Mouse (Mus musculus) mouse trophoblast stem cell (cell line): ENCODE data around the gene Cacna2d3.

Source experiments
- in situ Hi-C, 2 experiments: fragments of 300-500 bp; cut with MseI, MboI; formaldehyde crosslinking; loops; 2 replicates in 1 of 2; 3 replicates in 1 of 2; pipeline ENCODE4 v1.15.1; 2025

Gene Cacna2d3

DNA sequence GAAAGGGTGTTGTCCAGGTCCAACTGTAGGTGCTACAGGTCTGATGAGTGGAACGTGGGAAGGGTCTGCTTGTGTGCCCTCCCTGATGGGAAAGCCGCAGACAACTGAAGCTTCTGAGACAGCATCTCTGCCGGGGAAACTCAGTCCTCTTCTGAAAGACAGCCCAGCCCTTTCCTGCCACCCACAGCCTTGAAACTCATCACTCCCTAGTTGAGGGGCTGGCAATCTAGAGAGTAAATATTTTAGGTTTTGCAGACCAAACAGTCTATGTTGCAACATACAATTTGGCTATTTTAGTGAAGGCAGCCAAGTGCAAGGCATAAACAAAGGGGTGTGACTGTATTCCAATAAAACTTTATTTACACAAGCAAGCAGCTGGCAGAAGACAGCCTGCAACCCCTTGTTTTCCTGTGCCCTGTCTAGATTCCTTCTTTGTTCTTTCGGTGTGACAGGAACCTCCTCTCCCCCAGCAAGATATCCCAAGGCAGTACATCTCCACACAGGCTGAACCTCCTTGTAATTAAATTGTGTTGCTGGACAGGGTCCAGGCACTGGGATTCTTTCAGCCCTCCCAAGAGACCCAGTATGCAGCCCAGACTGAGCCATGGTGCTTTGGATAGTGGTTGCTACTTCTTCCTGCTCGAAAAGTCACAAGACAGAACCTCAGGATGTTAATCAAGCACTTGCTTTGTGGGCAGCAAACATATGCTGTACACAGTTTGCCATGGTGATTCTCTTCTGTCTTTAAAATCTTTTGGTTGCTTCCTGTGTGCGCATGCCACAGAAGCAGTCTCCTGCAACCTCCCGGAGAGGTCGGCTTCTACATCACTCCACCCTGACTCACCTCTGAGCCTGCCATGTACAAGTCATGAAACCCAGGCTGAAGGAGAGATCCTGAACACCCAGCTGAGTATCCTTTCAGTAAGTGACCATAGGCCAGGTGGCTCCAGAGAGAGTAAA, 317.5 kb downstream of the Cacna2d3 start:
- in situ Hi-C loops: no loop called here

DNA sequence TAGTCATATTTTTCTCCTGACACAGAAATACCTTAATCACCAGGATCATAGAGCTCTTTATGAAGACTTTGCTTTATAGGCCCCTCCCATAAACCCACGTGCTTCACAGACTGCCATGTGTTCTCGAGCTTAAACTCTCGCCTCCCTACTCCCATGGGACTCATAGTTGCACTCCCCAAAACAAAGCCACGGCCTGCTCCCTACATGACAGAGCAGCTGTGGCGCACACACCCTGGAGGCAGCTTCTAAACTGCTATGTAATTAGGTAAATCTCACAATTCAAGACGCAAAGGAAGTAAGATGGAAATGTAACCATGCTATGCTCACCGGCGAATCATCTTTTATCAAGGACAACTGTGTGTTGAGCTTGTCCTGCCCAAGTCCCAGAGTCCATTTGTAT, 319.2 kb downstream of the Cacna2d3 start:
- in situ Hi-C loops: no loop called here

DNA sequence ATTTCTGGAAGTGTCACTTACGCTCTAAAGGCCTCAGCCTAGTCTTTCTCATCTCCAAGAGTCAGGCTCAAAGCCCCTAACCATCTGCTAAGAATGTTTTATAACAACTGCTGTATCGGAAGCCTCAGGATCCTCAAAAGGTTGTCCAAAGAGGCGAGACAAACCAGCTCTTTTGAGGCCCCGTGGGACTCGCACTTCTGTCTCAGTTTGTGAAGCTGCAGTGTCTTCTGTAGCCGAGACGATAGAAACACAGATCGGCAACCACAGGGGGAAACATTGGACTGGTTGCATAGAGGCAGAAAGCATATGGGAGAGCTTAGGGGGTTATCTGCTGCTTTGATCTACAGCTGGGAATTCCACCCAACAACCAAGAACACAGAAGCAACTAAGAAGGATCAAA, 327.9 kb downstream of the Cacna2d3 start:
- in situ Hi-C loops: no loop called here

DNA sequence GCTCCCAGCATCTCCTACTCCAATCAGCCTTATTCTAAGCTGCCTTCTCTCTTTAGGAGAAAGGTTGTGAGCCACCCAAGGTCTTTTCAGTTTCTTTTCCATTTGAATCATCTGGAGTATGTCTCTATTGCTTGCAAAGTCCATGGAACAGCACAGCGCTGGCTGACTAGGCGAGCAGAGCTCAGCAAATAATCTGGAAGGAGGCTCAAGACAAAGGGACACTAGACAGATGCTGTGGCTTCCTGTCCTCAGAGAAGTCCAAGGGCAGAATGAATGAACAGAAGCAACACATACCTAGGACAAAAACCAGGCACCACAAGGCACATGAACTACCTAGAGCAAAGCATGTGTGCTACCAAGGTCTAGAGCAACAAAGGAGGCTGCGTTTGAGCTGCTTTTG, 328.8 kb downstream of the Cacna2d3 start:
- in situ Hi-C loops: no loop called here

DNA sequence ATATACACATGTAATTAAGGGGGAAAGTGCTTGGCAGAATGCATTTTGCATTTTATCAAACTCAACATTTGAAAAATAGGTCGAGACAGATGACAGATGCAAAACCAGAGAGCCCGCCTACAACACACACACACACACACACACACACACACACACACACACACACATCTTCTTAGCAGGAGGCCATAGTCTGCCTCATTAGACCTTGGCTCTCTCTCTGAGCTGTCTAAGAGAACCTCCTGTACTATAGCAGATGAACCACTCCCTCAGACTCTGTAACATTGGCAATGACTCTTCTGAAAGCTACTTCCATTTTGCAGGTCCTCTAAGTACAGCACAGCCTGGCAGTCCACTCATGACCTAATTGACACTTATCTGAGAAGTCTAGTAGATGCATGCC, 330.2 kb downstream of the Cacna2d3 start:
- in situ Hi-C loops: no loop called here

DNA sequence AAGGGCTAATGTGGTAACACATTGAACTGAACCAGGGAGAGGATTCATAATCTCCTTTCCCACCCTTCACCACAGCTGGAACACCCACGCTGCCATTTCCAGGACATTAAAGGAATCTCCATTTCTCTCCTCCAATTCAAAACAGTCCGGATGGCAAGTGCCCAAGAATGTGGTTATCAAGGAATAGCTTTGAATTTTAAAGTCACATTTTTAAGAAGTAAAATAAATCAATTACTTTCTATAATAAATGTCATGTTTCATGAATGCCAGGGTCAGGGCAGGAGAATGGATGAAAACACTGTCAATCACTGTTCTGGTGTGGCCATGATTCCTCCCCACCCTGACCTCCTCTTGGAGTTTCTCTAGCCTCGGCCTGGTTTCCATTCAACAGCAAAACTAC, 333.9 kb downstream of the Cacna2d3 start:
- in situ Hi-C loops: no loop called here

DNA sequence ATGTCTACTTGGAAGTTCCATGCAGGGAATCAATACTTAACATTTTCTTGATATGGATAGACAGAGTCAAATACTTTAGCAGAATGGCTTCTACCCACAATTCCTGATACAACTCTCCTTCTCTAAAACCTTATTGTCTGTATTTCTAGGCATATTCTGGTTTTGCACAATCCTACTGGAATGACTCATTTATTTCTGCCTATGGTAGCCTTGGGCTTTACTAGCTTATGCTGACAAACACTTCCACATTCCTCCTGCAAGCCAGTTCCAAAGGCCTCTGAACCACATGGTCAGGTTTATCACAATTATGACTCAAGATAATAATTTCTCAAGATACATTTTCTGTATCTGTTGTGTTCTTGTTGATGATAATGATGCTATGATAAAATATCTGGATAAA, 336.2 kb downstream of the Cacna2d3 start:
- in situ Hi-C loops: no loop called here

DNA sequence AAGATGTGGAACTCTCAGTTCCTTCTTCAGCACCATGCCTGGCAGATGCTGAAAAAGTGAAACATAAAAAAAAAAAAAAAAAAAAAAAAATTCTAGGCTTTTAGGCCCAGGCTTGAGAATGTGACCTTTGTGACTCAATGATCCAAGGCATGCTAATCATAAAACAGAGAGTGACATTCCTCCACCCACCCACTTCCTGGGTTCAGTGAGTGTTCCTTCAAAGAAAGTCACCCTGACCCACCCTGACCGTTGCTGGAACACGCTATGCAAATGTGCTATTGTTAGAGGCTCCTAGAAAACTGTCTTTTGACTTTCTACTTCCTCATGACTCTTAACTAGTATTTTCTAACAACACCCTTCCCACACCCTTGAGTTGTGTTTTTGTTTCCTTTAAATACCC, 338.9 kb downstream of the Cacna2d3 start:
- in situ Hi-C loops: no loop called here

DNA sequence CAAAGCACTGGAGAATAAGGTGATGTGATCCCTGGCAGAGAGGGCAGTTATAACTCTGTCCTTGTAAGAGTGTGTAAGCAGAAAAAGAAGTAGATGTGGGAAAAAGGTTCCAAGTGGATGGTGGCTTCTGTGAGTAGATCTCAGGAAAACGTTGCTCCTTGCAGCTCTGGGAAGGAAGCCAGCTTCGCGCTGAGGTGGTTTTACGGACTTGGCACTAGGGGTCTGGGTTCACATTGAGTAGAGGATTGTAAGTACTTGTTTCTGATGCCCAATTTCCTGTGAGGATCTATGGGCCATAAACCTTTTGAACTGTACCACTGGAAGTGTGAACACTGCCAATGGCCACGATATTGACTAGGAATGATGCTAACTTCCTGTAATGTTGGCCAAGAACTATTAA, 354.8 kb downstream of the Cacna2d3 start:
- in situ Hi-C loops: no loop called here

DNA sequence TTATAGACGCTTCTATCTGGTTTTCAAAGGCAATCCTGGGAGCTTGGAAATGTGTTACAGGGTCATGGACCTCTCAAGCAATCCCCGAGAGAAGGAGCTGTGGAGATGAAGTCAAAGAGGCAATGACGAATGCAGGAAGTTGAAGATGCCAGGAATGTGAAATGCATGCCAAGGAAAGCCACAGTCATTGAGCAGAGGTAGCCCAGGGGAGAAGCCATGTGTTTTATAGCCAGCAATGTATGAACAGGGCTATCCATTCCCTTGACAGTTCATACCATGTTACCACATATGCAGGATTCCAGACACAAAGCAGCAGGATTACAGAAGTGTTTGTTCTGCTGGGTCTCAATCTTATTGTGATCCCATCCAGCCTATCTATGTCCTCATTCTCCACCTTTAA, 359.2 kb downstream of the Cacna2d3 start:
- in situ Hi-C loops: no loop called here

DNA sequence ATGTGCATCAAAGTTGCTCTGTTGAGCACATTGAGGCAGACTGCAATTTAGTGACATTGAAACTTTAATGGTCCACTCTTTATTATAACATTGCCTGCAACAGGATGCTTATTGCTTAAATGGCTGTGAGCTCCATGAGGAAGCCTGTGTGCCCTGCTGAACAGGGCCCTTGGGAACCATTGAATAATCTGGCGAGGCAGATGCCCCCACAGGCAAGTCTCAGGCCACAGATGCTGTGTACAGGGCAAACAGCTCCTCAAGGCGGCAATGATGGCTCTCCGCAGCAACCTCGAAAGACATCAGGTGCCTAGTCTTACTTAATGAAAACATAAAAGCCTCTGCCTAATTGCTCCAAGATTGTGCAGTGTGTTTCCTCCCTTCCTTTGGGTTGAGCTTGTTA, 371.0 kb downstream of the Cacna2d3 start:
- in situ Hi-C loops: no loop called here

DNA sequence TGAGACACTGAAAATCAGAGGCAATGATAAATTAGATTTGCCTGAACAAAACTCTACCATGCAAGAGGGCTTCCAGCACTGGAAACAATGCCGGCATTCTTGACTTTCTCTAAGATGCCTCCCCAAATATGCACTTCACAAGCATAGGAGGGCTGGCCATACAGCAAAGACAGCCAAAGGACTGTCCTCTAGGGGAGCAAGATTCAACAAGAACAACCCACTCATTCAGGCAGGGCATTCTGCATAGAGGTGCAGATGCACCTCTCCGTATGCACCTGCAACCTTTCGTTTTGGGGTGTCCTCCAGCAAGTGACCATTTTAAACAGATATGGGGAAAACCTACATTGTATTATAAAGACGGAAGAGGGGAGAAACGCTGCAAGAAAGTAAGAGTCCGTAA, 380.1 kb downstream of the Cacna2d3 start:
- in situ Hi-C loops: no loop called here

DNA sequence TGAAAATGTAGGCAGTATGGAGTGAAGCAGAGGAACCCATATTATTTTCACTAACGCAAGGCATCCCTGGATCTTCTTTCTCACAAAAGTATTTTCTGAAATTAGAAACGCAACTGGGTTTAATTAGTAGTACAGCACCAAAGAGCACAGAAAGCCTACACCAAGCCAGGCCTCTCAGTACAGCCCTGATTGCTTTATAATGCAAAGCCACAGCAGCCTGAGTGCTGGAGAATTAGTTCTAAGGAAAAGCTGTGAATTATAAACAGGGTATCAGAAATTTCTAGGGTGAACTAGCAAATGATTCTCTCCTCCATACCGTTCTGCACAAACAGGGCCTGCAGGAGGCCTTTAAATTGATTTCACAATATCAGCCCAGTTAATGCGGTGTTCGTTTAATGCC, 380.9 kb downstream of the Cacna2d3 start:
- in situ Hi-C loops: no loop called here

DNA sequence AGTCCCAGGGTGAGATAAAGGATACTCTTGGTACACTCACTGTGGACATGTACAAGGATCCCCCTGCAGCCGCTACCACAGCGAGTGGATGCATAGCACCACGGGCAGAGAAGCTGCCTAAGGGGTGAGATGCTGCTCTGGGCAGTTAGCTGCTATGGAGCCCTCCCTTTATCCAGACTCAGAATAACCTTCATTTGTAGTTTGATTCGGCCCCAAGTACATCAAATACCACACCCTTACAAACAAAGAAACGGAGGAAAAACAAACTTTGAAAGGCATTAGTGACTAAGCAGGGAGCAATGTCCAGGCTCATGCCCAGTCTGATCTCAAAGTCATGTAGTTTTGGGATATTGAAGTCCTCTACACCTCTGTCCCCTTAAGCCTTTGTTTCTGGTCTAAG, 386.8 kb downstream of the Cacna2d3 start:
- in situ Hi-C loops: no loop called here

DNA sequence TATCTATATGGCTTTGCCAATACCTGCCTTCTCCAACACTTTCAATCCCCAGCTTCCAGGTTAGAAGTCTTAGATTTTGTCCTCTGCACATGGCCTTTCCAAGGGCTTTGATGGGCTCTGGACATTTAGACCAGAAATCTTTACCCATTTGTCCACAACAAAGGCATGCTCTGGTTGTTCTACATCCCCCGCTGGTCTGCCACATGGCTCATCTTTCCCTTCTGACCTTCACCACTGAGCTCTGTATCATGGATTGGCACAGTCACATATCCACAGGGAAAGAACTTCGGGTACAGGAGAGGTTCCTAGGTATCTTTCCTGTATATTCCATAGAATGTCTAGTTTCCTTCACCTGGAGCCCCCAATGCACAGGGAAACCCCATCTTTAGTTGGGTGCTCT, 387.4 kb downstream of the Cacna2d3 start:
- in situ Hi-C loops: no loop called here

DNA sequence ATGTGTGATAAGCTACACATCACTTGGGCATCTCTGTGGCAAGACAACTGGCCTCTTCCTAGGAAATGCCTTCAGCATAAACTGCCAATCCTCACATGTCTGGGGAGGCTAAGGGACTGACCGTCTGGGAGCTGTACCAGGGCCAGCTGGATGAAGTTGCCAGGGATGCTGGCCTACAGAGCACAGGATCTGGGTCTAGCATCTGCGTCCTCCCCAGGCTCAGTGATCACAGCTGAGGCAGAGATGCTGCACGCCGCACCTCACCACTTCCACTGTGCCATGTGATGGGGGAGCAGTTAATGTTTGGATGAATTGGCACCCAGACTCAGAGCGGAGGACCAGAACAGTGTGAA, 397.3 kb downstream of the Cacna2d3 start:
- in situ Hi-C loops: loop anchor here in 1 of 2 experiments (25.0 kb wide), 1 partner anchor 613 kb away; no protein-coding TSS in a partner anchor

DNA sequence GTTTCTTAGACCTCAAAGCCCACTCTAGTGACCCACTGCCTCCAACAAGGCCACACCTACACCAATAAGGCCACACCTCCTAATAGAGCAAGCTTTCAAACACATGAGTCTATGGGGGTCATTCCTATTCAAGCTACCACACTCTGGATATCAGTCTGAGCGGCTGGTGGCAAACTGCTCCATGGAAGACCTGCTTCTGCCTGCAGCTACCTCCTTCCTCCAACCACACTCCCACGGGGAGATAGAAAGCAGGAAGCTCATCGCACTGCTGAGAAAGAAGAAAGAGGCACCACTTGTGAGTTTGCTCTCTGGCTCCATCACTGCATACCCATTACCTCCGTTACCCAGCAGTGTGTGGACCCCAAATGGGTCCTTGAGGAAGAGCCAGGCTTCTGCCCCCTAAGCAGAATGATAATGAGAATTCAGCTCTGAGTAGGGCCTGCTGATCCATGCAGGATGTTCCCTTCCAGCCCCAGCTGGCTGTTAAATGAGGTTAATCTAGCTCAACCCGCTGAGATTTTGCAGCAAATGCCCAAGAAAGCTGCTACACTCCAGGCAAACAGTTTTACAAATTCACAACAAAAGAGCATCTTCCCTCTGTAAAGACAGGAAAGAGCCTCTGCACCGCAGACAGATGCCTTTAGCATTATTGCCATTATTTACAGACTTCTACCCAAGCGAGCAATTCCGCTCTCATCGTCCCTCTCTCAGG, 397.8 kb downstream of the Cacna2d3 start:
- in situ Hi-C loops: loop anchor here in 1 of 2 experiments (25.0 kb wide), 1 partner anchor 613 kb away; no protein-coding TSS in a partner anchor

DNA sequence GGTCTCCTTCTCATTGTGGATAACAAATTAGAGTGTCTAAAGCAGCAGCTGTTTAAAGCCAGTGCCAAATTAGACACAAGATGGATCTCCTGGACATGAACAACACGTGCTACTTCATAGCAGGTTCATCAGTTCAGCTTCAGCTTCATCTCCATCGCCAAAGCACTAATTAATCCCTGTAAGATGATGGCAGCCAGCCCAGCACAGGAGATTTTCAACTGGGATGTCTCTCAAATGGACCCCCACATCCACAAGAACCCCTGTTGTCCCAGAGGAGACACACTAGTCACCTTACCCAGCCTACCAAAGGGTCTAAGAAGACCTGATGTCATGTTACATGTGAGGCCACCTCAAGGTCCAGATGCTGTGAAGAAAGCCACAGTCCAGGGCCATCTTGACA, 408.2 kb downstream of the Cacna2d3 start:
- in situ Hi-C loops: loop anchor here in 1 of 2 experiments (25.0 kb wide), 1 partner anchor 624 kb away; no protein-coding TSS in a partner anchor

DNA sequence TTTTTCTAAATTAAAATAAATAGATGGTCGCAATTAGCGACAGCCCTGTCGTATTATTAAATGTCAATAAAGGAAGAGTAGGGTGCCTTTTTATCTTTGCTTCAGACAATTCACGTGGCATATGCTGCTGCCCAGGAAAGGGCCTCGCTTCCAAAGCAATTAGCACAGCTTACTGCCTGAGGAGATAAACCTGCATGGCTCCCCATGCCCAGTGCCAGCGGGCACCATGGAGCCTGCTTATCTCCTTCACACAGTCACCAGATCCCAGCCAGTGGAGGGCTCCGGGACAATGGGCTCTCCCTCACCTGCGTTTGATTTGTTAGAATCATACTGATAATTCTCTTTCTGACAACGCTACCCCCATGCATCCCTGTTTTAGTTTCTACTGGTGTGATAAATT, 416.0 kb downstream of the Cacna2d3 start:
- in situ Hi-C loops: loop anchor here in 1 of 2 experiments (25.0 kb wide), 1 partner anchor 632 kb away; no protein-coding TSS in a partner anchor

DNA sequence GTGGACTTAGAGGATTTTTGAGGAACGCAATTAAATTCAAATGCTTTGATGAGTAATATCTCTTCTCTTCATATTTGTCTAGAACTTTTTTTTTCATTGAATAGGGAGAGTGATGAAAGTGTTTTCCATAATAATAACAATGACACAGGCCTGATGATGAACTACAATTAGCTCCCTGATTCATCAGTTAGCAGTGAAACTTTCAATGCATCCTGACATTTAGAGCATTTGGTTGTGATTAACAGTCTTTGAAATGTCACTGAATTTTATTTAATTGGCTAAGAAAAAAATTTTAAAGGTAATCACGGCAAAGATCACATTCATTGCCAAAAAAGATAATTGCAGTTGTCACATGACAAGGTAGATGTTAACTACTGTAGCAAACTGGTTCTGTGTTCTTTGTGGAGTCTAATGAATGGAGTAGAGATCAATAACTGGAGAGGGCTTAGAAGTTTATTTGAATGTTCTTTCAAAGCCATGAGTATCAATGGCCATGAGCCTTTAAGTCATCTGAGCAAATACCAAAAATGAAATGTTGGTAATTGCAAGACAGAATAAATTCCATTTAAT, 425.4 kb downstream of the Cacna2d3 start:
- in situ Hi-C loops: no loop called here

DNA sequence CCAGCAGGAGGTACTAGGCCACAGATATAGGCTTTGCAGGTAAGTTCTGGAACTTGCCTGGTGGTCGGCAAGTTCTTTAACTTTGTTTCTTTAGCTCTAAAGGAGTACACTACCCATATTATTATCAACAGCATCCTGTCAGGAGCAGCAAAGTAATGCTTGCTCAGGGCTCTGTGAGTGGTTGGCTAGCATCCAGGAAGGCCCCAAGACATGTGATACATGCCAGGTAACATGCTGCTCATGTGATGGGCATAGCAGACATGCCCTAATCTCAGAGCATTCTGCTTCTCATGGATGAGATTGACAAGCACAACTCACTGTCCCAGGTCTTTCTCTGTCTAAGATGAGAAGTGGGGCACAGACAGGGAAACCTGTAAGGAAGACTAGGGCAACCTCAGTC, 442.8 kb downstream of the Cacna2d3 start:
- in situ Hi-C loops: no loop called here

DNA sequence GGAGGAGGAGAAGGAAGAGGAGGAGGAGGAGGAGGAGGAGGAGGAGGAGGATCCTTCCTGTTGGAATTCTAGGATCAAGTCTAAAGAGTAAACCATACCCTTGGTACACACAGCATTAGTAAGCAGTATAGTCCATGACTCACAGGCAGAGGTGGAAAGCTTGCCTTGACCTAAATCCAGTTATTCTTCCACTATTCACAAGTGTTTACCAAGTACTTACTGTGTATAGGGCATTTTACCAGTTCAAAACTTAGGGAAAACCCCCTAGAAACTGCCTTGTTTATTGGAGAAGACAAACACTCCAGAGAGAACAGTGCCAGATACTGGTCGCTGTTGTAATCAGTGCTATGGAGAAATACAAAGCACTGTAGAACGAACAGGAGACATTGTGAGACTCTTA, 443.3 kb downstream of the Cacna2d3 start:
- in situ Hi-C loops: no loop called here
